Mouse (Mus musculus): ENCODE data around the gene Alpl.

Alpl gene

DNA sequence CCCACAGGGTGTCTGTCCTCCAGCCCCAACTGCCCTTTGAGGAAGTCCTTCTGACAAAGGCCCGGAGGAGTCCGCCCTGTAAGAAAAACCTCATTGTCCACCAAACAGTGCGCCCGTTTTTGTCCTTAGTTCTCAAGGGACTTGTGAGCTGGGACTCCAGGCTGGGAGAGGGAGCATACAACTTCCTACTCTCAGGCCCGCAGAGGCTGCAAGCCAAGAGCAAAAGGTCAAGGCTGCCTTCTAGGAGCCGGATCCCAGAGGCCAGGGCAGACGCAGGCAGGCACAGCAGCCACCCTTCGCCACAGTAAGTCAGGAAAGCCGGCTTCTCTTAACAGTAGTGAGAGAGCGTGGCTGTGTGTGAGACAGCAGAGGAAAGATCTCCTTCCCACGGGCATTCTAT lies 4.1 kb upstream of the Alpl start:
- no peak for DNase-seq (ENCODE audit: low read depth, low spot score)

DNA sequence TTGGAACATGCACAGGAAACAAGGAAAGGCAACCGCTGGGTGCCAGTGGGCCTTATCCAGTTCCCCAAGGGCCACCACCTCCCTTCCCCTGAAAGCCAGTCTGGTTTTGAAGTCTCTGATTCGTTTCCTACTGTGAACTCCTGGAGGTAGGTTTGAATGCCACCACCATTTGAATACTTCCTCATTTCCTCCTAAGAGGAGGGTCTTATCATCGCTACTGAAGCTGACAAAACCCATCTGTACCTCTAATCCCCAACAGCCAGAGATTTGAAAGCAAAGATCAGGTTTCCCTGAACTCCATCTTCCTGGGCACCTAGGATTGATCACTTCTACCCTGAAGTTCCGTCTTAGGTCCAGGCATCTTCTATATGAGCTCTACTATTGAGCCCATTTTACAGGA lies 854 bp upstream of the Alpl start:
- DNase-seq (ENCODE audit: low read depth, low spot score) = no peak

DNA sequence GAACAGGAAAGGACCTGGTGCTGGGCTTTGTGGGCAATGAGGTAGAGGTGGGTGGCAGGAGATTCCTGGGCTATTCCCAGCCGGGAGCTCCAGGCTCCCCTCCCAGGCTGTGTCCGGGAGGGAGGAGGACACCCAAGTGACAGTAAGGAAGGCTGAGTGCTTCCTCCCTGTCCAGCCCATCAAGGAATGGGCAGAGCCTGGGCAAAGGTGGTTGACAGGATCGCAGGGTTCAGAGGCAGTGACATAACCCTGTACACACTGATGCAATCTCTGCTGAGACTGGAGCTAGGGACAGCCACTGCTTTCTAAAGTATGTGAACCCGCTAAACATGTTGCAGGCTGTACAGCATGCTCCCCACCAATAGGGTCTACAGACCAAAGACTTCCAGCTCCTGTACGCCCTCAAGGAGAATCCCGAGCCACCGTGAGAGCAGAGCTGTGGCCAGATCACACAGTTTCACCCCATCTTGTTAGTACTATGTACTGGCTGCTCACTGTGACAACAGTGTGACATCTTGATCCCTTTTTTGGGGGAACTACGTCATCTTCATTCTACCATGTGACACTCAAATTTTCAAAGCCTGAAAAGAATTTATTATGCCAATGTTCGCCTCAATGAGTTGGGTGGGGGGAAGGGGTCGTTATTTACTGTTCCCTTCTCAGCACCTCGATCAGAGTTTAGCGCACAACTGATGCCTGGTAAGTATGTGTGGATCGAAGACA lies 1.8 kb downstream of the Alpl start:
- no peak for DNase-seq (ENCODE audit: low read depth, low spot score)

DNA sequence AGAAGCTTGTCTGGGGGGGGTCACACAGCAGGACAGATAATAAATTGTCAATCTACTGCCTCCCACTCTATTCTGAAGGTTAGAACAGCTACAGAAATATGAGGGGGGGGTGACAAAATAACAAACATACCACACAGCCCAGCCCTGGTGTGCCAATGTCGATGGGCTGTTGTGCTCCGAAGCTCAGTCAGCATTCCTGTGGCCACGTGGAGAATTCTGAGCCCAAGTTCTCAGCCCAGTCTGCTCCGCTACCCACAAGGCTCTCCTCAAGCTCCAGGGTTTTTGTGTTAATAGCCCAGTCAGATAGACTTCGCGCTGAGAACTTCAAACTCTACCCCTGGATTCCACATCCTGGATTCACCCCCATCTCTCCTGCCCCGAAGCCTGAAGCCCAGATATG lies 2.6 kb downstream of the Alpl start:
- no peak for DNase-seq (ENCODE audit: low read depth, low spot score)

DNA sequence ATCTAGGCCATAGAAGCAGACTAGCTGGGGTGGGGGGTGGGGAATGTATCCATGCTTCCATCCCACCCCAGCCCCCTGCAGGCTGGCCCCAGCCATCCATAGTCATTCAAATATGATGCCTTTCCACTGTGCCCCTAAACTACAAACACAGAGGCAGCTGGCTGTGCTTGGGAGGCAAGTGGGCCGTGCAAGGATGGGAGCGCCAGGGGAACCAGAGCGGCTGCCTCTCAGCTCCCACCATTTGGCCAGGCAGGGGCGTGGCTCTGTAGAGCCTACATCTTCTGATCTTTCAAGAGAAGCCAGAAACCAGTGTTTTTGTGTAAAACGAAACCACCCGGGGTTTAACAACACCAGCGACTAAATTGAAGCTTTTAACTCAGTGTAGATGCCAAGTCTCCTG lies 4.7 kb downstream of the Alpl start:
- DNase-seq (ENCODE audit: low read depth, low spot score) = no peak

DNA sequence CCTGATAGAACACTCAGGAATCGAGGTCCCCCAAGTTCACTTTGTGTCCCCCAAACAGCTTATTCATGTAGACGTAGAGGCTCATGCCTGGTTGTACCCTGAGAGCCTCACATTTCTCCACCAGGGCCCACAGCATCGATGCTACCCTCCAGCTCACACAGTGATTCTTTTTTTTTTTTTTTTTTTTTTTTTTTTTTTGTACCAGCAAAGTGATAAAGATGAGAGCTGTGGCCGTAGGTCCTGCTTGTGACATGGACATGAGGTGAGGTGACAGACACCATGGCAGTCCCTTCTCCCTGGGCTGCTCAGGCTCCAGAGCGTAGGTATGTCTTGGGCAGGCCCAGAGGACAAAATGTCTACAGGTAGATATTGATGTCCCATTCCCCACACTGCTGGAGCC lies 5.2 kb downstream of the Alpl start:
- no peak for DNase-seq (ENCODE audit: low read depth, low spot score)

DNA sequence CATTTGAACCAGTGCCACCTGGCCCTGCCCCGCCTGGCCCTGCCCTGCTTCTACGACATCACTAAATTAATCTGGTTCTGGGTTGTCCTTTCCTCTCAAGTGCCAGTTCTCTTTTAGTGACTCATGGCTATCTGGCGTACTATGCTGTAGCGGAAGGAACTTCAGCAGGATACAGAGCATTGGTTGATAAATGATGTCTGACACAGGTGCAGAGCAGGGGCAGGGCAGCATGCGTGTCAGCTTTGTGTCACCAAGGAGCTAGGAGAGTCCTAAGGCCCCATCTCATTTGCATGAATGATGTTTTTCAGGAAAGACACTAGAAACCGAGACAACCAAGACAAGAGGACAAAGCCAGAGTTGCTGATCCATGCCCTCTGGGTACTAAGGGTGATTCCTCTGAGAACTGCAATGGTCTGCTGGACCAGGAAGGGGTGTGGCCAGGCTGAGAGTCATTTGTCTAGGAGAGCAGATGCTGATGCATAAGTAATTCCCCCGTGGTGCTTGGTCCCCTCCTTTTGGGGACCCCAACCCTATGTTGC lies 7.6 kb downstream of the Alpl start:
- no peak for DNase-seq (ENCODE audit: low read depth, low spot score)

DNA sequence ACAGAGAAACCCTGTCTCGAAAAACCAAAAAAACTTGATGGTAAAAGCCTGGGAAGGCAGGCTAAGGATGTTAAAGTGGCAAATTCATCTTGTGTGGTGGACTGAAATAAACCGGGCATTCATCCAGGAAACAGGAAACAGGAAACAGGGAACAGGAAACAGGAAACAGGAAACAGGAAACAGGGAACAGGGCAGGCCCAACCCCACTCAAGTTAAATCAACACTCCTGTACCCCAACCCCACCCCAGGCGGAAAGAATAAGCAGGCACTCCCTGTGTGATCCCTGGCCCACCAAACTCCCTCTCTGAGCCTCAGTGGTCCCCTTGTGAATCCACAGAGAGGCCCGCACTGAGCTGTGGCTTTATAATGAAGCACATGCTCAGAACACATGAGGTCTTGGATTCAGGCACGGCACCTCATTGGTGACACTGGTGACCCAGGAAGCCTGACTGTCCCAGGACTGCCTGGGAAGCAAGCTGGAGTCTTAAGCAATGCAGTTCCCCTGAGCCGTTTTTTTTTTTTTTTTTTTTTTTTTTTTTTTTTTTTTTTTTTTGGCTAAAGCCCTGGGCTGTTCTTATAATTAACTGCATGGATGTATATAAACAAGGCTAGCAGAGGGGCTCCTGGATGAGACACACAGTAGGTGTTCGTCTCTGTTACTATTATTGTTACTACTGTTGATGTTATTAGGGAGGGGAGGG lies 8.4 kb downstream of the Alpl start:
- DNase-seq (ENCODE audit: low read depth, low spot score) = no peak

DNA sequence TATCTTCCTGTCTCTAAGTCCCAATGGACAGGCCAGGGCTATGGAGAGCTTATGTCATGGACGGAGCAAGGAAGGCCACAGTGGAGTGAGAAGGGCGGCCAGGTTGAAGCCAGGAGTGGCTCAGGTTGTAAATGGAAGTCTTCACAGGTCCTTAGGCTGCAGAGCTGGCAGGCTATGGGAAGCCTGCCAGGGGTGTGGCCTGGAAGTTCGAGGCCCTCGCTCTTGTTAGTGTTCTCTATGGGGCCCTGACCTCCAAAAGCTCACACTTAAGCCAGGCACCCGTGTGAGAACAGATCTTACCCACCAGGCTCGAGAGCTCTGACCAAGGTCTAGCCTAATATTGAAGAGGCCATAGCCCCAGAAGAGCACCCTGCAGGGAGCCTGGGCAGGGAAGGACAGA lies 9.7 kb downstream of the Alpl start:
- no peak for DNase-seq (ENCODE audit: low read depth, low spot score)

DNA sequence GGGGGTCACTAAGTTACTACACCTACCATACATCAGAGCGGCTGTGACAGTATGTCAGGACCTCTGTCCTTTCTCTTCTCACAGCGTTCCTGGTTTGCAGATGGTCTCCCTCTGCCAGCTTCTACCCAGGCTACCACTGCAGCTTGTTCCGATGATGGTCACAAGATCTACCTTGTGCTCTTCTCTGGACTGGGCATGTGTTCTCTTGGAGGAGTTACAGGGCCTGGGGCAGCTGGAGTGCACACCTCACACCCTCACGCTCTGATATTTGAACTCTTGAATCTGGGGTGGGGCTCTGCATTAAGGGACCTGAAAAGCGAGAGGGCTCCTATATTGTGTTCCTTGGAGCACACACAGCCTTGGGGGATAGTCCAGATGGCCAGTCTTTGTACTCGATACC lies 10.9 kb downstream of the Alpl start:
- no peak for DNase-seq (ENCODE audit: low read depth, low spot score)

DNA sequence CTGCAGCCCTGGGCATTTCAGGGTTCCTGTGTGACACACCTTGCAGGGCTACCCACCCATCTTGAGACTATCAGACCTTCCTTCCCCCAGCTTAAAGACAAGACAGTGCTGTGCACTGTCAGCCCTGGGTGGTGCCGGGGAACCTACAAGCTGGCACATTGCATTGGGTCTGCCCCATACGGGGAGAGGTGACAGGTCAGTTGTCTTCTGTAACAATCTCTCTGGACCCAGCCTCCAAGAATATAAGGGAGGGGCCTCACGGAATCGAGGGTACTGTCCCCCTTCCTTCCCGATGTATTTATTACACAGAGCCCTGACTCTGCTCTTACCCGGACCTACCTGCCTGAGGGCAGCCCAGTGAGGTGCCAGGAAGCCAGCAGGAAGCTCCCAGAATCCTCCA lies 11.4 kb downstream of the Alpl start:
- DNase-seq (ENCODE audit: low read depth, low spot score) = no peak

DNA sequence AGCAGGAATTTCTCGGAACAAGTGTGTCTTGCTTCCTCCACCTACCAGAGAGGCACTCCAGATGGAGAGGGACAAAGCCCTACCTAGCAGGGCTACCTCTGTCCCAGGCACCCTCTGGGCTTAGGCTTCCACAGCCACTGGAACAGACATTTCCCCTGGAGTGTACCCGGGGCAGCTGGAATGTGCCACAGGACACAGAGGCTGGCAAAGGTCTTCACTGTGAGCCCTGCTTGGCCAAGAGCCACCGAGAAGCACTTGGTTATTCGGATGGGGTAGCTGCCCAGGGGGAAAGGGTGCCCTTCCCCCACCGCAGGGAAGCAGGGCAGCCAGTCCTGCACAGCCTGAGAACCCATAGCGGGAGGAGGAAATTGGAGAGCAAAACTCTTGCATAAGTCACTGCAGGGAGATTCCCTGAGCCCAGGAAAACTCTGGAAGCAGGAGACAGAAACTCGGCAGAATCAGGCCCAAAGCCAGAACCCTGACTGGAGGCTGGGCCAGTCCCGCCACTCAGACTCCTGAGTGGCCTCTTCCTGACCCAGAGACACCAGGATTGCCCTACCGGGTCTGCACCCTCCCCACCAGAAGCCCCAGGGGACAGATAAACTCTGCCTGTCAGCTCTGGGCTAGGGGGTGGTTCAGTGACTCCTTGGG lies 12.5 kb downstream of the Alpl start:
- DNase-seq (ENCODE audit: low read depth, low spot score) = no peak

DNA sequence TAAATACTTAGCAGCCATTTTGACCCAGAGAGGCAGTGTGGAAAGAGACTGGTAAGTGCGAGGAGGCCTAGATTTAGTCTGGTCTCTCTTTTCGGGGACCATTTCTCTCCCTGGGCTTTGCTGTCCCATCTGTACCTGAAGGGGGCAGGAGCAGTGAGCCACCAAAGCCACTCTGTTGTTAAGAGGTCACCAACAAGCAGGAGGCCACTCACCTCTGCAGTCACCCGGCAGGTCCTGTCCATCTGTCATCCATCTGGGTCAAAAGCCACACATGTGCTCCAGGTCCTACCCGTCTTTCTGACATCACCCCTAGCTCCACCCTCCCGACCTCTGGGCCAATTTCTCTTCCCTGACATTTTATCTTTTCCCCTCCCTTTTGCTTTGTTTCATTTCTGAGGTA lies 14.2 kb downstream of the Alpl start:
- no peak for DNase-seq (ENCODE audit: low read depth, low spot score)

DNA sequence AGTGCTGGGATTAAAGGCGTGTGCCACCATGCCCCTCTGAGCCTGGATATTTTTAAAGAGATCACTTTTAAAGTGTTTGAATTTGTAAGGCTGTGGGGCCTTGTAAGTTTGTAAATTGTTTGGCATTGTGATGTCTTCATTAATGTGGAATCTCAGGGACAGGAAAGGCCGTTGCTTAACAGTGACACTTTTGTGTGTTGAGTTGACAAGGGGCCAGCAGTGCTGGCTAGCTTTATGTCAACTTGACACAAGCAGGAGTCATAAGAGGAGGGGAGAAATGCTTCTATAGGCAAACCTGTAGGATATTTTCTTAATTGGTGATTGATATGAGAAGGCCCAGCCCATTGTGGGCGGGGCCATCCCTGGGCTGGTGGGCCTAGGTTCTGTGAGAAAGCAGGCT lies 15.2 kb downstream of the Alpl start:
- DNase-seq (ENCODE audit: low read depth, low spot score) = no peak

DNA sequence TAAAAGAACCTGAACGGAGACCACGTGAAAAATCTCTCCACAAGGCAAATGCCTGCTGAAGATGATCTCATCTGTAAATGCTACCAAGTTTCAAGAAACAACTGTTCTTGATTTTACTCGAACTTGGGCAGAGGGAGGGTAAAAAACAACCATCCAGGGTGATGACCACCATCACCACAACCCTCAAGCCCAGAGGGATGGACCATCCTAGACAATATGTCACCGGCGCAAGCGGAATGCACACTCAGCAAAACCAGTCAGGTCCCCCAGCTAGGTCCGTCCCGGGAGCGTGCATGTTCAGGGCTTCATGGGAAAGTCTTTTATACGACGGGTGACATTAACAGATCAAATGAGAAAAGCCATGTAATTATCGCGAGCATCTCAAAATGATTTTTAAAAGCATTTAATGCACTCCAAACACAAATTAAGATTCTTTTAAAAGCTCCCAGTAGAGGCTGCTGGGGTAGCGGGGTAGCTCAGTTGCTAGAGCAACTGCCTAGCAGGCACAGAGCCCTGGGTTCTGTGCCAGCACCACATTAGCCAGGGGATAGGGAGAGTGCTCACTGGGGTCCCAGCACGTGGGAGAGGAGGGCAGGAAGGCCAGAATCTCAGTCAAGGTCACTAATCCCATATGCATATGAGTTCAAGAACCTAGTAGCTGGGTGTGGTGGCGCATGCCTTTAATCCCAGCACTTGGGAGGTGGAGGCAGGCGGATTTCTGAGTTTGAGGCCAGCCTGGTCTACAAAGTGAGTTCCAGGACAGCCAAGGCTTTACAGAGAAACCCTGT lies 17.6 kb downstream of the Alpl start:
- DNase-seq (ENCODE audit: low read depth, low spot score) = no peak

DNA sequence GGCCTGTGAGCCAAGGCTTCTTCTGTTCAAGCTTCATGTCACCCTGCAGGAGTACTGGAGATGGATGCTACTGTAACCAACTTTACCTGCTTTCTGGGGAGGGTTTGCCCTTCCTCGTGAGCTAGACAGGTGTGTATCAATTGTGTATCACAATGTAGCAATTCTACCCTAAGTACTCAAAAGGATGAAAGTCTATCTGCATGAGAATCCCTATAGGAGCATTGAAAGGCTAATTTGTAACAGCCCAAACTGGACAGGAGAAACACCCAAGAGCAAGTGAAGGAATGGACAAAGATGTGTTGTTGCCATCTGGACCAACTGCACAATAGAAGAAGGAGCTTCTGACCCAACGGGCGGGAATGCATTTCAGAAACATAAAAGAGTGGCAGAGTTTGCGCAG lies 18.3 kb downstream of the Alpl start:
- DNase-seq (ENCODE audit: low read depth, low spot score) = no peak

DNA sequence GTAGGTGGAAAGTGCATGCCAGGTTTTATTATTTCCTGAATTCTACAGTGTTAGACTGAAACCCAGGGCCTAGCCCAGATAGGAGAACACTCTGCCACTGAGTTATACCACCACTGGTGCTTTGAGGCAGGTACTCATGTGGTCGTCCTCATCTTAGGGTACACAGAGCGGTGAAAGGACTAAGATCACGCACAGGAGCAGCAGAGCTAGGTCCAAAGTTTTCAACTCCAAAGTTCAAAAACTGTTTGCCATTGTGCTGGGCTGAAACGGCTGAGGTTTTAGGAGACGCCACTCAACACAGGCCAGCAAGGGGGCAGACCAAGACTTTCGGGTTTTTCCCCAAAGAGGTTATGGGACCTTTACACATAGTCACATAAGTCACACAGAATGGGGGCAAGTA lies 21.7 kb downstream of the Alpl start:
- DNase-seq (ENCODE audit: low read depth, low spot score) = no peak

DNA sequence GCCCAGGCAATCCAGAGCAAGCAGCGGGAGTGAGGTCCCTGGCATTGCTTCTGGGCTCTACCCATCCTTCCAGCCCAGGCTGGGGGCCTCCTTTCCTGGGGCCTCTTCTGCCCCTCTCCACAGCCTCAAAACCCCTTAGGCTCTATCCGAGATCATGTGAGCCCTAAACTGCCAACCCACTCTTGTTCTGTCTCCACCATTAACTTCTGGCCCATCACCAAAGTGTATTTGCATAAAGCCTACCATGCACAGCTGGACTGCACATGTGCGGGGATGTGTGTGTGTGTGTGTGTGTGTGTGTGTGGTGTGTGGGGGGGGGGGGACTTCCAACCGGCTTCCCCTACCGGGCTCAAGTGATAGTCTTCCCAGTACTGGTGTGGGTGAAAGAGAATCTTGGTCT lies 22.2 kb downstream of the Alpl start:
- DNase-seq (ENCODE audit: low read depth, low spot score) = no peak

DNA sequence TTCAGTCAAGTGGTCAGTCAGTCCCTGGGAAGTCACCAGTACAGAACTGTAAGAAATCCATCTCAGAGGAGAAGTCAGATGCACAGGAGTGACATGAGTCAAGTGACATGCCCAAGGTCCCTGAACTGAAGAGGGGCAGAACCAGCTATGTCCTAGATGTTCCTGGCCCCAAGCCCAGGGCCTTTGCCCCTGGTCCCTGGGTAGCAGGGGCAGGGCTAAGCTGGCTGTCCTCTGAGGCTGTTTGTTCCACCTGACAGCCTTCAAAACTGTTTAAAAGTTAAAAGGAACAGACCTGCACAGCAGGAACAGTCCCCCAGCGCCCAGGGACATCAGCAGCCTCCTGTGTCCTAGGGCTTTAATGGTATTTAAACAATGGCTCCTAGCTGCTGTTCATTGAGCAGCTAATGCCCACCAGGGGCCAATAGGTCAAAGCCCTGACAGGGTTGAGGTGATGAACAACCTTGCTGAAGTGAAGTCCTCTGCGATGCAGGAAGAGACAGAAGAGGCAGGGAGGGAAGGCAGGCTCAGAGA lies 22.8 kb downstream of the Alpl start:
- DNase-seq (ENCODE audit: low read depth, low spot score) = no peak

DNA sequence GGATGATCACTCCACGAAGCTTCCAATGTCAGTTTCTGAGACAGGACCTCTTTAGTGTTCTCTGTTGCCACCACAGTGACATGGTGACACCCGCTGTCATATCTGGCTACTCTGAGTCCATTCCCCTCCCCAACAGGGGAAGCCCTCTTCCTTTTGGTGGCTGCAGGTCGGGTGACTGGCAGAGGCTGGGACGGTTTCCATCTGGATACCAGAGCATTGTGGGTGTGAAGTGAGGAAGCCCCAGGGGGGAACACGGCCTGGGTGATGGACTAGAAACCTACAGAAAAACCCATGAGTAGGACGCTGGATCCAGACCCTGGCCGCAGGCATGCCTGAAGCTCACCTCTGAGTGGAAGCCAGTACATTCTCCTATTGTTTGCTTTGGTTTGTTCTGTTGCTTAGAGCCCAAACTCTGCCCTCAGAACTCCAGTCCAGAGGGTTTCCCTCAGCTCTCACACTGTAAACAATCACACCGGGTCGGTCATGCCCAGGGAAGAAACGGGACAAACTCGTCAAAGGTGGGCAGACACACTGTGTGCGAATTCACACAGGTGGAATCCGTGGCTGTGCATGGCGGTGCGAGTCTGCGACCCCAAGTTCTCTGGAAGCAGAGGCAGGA lies 23.6 kb downstream of the Alpl start:
- no peak for DNase-seq (ENCODE audit: low read depth, low spot score)

DNA sequence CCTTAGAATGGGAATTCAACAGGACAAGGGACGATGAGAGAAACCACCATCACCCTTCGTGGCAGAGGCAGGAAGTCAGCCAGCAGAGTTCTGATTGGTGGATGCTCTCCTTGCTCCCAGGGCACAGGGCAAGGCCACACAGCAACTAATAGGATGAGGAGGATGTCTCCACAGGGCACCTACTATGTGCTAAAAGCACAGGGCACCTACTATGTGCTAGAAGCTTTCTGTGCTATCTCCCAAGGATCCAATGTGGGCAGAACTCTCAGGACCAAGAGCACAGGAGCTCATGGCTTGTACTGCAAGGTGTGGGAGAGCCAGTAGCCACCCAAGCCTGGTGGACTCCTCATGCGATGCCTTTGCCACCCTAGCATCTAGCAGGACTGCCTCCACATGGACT lies 24.4 kb downstream of the Alpl start:
- DNase-seq (ENCODE audit: low read depth, low spot score) = no peak
